Mouse (Mus musculus): ENCODE measurements around the gene Crabp1. TPM values are rescaled to one million over a fixed set of nuclear protein-coding genes. Genes with fewer than 3 reads are reported as not detected.

Gene Crabp1
- polyA plus RNA-seq (2012; rRNA removed; ENCODE audit: low replicate concordance), result 11.7 and 22.6 TPM in 2 replicates

DNA sequence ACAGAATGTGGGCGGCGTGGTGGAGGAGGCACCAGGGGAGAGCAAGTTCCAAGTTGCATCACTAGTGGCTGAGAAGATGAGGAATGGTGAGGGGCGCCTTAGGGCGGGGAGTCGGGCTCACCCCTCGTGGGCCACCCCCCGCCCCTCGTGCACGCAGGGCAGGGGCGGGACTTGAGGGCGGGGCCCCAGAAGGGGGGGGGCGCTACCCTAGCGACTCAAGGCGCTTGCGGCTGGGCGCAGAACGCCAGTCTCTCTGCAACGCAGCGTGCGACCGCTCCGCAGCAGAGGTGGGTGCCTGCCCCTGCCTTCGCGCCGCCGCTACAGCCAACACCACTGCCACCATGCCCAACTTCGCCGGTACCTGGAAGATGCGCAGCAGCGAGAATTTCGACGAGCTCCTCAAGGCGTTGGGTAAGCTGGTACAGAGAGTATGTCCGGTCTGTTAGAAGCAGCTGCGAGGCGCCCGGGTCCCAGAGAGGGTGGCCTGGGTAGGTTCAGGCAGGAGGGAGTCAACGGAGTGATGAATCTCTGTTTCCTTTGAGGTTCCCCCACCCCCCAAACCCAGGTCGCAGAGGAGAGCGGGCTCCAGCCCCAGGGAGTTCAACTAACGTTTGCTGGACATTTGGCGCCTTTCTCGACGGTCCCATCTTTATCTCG lies at the start of gene Crabp1:
Crabp1 (plus strand) TSS at position 188 of the 657 bp plus-strand sequence.

DNA sequence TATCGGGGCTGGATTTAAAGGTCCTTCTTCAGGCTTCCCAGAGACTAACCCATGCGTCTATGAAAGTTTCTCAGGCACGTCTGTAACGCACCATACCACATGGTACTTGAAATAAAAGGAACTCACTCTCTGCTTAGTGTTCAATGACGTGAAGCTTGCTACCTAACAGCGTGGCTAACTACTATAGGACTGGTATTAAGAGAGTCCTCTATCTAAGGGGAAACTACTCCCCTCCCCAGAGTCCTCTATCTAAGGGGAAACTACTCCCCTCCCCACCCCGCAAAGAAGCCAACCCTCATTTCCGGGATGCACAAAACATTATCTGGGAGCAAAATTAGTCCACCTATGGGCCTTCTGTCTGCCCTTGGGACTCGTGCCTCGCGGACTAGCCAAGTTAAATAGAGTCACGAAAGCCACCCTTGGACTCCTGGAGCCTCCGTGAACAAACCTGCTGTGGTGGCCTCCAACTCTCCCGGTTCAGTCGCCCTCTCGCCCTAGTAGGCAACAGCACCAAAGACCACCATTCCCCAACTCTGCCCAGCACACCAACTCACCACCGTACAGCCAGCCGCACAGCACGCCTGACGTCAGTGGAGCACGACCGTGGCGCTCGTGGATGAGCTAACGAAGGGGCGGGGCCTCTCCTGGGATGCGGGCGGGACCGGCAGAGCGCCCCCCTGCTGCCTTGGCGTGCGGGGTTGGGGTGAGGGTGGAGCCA lies 30.5 kb upstream of the Crabp1 start, which contains the start of gene Wdr61:
Wdr61 (minus strand) TSS at position 599 of the 718 bp plus-strand sequence.

Other genes with a start within 250 kb of the Crabp1 start
- not detected in 2 replicates for gene Sh2d7, start 225.8 kb upstream of the Crabp1 start, polyA plus RNA-seq (2012; rRNA removed; ENCODE audit: low replicate concordance)
- gene Cib2, start 204.5 kb upstream of the Crabp1 start, polyA plus RNA-seq (2012; rRNA removed; ENCODE audit: low replicate concordance), result 45.9 and 88.1 TPM in 2 replicates
- 56.5 and 199 TPM in 2 replicates for gene Idh3a, start 178.4 kb upstream of the Crabp1 start, polyA plus RNA-seq (2012; rRNA removed; ENCODE audit: low replicate concordance)
- 16.3 and 23.7 TPM in 2 replicates for gene Acsbg1, start 102.9 kb upstream of the Crabp1 start, polyA plus RNA-seq (2012; rRNA removed; ENCODE audit: low replicate concordance)
- gene Dnaja4, start 65.9 kb upstream of the Crabp1 start, polyA plus RNA-seq (2012; rRNA removed; ENCODE audit: low replicate concordance), result 4.6 and 15.4 TPM in 2 replicates
- 19.1 and 46.1 TPM in 2 replicates for gene Wdr61, start 30.2 kb upstream of the Crabp1 start, polyA plus RNA-seq (2012; rRNA removed; ENCODE audit: low replicate concordance)
- gene Ireb2, start 99.0 kb downstream of the Crabp1 start, polyA plus RNA-seq (2012; rRNA removed; ENCODE audit: low replicate concordance), result 3.5 and 9.4 TPM in 2 replicates
- 0.75 and 1.7 TPM in 2 replicates for gene Hykk, start 152.5 kb downstream of the Crabp1 start, polyA plus RNA-seq (2012; rRNA removed; ENCODE audit: low replicate concordance)
- gene Psma4, start 186.0 kb downstream of the Crabp1 start, polyA plus RNA-seq (2012; rRNA removed; ENCODE audit: low replicate concordance), result 41.6 and 131 TPM in 2 replicates
- not detected in 2 replicates for gene AY074887, start 186.2 kb downstream of the Crabp1 start, polyA plus RNA-seq (2012; rRNA removed; ENCODE audit: low replicate concordance)
- 0.10 and 0.47 TPM in 2 replicates for gene Chrna5, start 216.1 kb downstream of the Crabp1 start, polyA plus RNA-seq (2012; rRNA removed; ENCODE audit: low replicate concordance)